Mouse (Mus musculus) ES-E14 (cell line): ENCODE data around the gene Ccnf. TPM values are rescaled to one million over a fixed set of nuclear protein-coding genes. Genes with fewer than 3 reads are reported as not detected.
A peak's percentile ranks its signal among the peaks of the same experiment; 100 is the strongest.

Experiments used
- DNase-seq: peaks from one replicate; pipeline ENCODE4 v3.0.0-alpha.2; 2013; ENCODE audit warnings: low read depth, low spot score
- H3K27ac ChIP-seq: 2 replicates; pipeline ENCODE4 v1.5.1; 2012; ENCODE audit warnings: low read depth, mild to moderate bottlenecking, low read length, moderate library complexity, mixed read lengths; ENCODE audit not compliant: poor library complexity, insufficient read depth, severe bottlenecking
- H3K36me3 ChIP-seq: 2 replicates; pipeline ENCODE4 v1.6.1; 2012; ENCODE audit warnings: mild to moderate bottlenecking, low read length, moderate library complexity, mixed read lengths; ENCODE audit not compliant: control insufficient read depth, poor library complexity, insufficient read depth, severe bottlenecking
- H3K4me1 ChIP-seq, 2 experiments: fragments of 150-350 bp in 1 of 2; sonication (generic) in 1 of 2; 2 replicates each; pipeline ENCODE4 v1.6.1; 2012; ENCODE audit warnings: low read length in 2 of 2, mild to moderate bottlenecking in 1 of 2, mixed read lengths in 1 of 2; ENCODE audit not compliant: control insufficient read depth in 2 of 2, insufficient read depth in 2 of 2, poor library complexity in 1 of 2
- H3K4me3 ChIP-seq, 2 experiments: fragments of 150-350 bp in 1 of 2; sonication (generic) in 1 of 2; 2 replicates each; pipeline ENCODE4 v1.5.1; 2012; ENCODE audit warnings: low read length in 2 of 2, low read depth in 1 of 2, mild to moderate bottlenecking in 1 of 2, mixed read lengths in 1 of 2; ENCODE audit not compliant: insufficient read depth in 1 of 2, poor library complexity in 1 of 2, severe bottlenecking in 1 of 2
- H3K9ac ChIP-seq: 2 replicates; pipeline ENCODE4 v1.6.1; 2012; ENCODE audit warnings: low read depth, mild to moderate bottlenecking, low read length, mixed read lengths; ENCODE audit not compliant: poor library complexity, insufficient read depth, severe bottlenecking
- H3K9me3 ChIP-seq: fragments of 150-350 bp; sonication (generic); 2 replicates; pipeline ENCODE4 v1.6.1; 2012; ENCODE audit warnings: low read depth, mild to moderate bottlenecking, low read length; ENCODE audit not compliant: control insufficient read depth, insufficient read depth
- CHD2 ChIP-seq: IDR thresholded peaks from 2 replicates; pipeline ENCODE4 v1.6.1; 2014; ENCODE audit warnings: mild to moderate bottlenecking, low read depth, low read length, inconsistent platforms
- HCFC1 ChIP-seq: IDR thresholded peaks from 2 replicates; pipeline ENCODE4 v1.6.1; 2012; ENCODE audit warnings: low read length, inconsistent platforms, borderline replicate concordance; ENCODE audit not compliant: insufficient read depth
- MAFK ChIP-seq: IDR thresholded peaks from 2 replicates; pipeline ENCODE4 v1.6.1; 2014; ENCODE audit warnings: mild to moderate bottlenecking, low read depth, low read length, inconsistent platforms; ENCODE audit not compliant: insufficient read depth
- ZC3H11A ChIP-seq: IDR thresholded peaks from 2 replicates; pipeline ENCODE4 v1.6.1; 2012; ENCODE audit warnings: low read depth, mild to moderate bottlenecking, inconsistent platforms, low read length, borderline replicate concordance
- ZNF384 ChIP-seq: IDR thresholded peaks from 2 replicates; pipeline ENCODE4 v1.6.1; 2012; ENCODE audit warnings: low read depth, low read length, inconsistent platforms
- in situ Hi-C, 2 experiments: fragments of 600-800 bp; cut with MboI; formaldehyde crosslinking; loops; one replicate each; pipeline ENCODE4 v1.15.1; 2025; ENCODE audit warnings: low sequenced_read_pairs in 2 of 2, inconsistent platforms in 1 of 2; ENCODE audit not compliant: unreplicated experiment in 2 of 2
- total RNA-seq: library from RNA; depleted of rRNA; stranded (reverse); fragments of 300-350 nt; gene quantifications from 2 replicates; pipeline ENCODE4 v1.2.3, GENCODE M21; 2012

The Ccnf gene
- total RNA-seq, 1 experiment: 143 TPM

- H3K9ac ChIP-seq: peak overlapping the region; percentile 71
- TF ChIP-seq ZNF384 (no peak), HCFC1 (no peak), CHD2 (no peak), ZC3H11A (no peak), MAFK (no peak)
- H3K27ac ChIP-seq: no peak overlapping the region
- peak overlapping the region; percentile 75 to 82 for H3K4me3 ChIP-seq
- peaks cover 12 to 37% of the 10 kb centered on the region in 2 experiments for H3K4me1 ChIP-seq
- H3K9me3 ChIP-seq: no peaks in the 10 kb centered on the region
- no peaks in the 10 kb centered on the region for H3K36me3 ChIP-seq
- DNase-seq: no peak
- in situ Hi-C loops: no loop called here
Observed at GRCm38 (mm10) chr17:24205908-24206361, 45.3 kb downstream of the Ccnf start.

GRCm38 (mm10) chr17:24205284-24205888, 45.9 kb downstream of the Ccnf start, which contains the start of gene Tbc1d24:
TSS of gene Tbc1d24 (minus strand) at chr17:24205562.
- in situ Hi-C loops: no loop called here
- DNase-seq: peak; percentile 88
- no peaks in the 10 kb centered on the region for H3K36me3 ChIP-seq
- no peaks in the 10 kb centered on the region for H3K9me3 ChIP-seq
- no peak within 1 kb of the TSS for H3K27ac ChIP-seq
- H3K9ac ChIP-seq: peak within 1 kb of the TSS; percentile 74
- H3K4me1 ChIP-seq: peaks cover 12 to 36% of the 10 kb centered on the region in 2 experiments
- TF ChIP-seq HCFC1: no peak
- TF ChIP-seq ZC3H11A: no peak
- TF ChIP-seq CHD2: no peak
- no peak for TF ChIP-seq ZNF384
- no peak for TF ChIP-seq MAFK
- peak within 1 kb of the TSS; percentile 75 to 82 for H3K4me3 ChIP-seq

GRCm38 (mm10) chr17:24204846-24205245, 46.4 kb downstream of the Ccnf start:
- Histone ChIP-seq H3K27ac (no peak overlapping the region), H3K9me3 (no peaks in the 10 kb centered on the region), H3K4me1 (peaks cover 12 to 35% of the 10 kb centered on the region in 2 experiments), H3K36me3 (no peaks in the 10 kb centered on the region), H3K9ac (peak overlapping the region; percentile 74), H3K4me3 (peak overlapping the region; percentile 75 to 82)
- no peak for TF ChIP-seq ZC3H11A
- TF ChIP-seq CHD2: no peak
- TF ChIP-seq HCFC1: no peak
- no peak for TF ChIP-seq MAFK
- no peak for TF ChIP-seq ZNF384
- no peak for DNase-seq
- in situ Hi-C loops: no loop called here

GRCm38 (mm10) chr17:24203611-24204534, 47.4 kb downstream of the Ccnf start:
- Histone ChIP-seq H3K9me3 (no peaks in the 10 kb centered on the region), H3K4me1 (peaks cover 12 to 37% of the 10 kb centered on the region in 2 experiments), H3K27ac (peak overlapping the region; percentile 47; the same call in 1 of the 2 replicates), H3K4me3 (0 out of 4 replicates have a peak overlapping the region, but pooled peaks of 1 of the 2 experiments have one; percentile 75), H3K9ac (no peak overlapping the region), H3K36me3 (no peaks in the 10 kb centered on the region)
- TF ChIP-seq MAFK (no peak), ZNF384 (peak; percentile 60; the same call in 1 of the 2 replicates), HCFC1 (no peak), ZC3H11A (no peak), CHD2 (no peak)
- DNase-seq: no peak
- in situ Hi-C loops: no loop called here
